Mouse (Mus musculus) megakaryocyte, embryonic 14.5 days (primary cell): ENCODE measurements around the gene Sorcs2.

Experiments
- FLI1 ChIP-seq: IDR thresholded peaks from 2 replicates; pipeline ENCODE4 v1.6.1; 2012; ENCODE audit warnings: low read length, inconsistent platforms, mixed read lengths
- GATA1 ChIP-seq: IDR thresholded peaks from 3 replicates; pipeline ENCODE4 v1.6.1; 2012; ENCODE audit warnings: mixed read lengths, low read length, inconsistent platforms, borderline replicate concordance

DNA sequence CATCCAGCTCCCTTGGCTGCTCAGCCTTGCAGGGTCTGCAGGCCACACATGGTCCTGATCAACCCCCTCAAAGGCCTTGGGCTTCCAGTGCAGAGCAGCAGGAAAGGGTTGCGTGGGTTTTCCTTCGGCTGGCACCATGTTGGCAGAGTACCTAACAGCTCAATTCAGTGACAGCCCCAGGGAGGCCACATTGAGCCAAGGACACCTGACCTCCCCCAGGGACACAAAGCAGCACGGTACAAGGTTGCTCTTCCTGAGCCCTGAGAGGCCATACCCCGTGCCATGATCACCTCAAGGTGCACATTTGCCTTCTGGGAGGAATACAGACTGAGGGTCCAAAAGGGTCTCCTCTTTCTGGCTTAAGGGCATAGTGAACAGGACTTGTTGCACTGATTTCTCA is 46.7 kb upstream of the Sorcs2 start:
- no peak for TF ChIP-seq GATA1
- TF ChIP-seq FLI1, result no peak
